Mouse (Mus musculus): Measurements from ENCODE around the gene Fam19a2. TPM values are rescaled to one million over a fixed set of nuclear protein-coding genes. Genes with fewer than 3 reads are reported as not detected.

Fam19a2 gene
- polyA plus RNA-seq, 1 experiment from 2014 or later: 1.6 TPM

- Histone ChIP-seq H3K27ac (no peak overlapping the region), H3K4me3 (no peak overlapping the region), H3K4me1 (no peaks in the 10 kb centered on the region), H3K9ac (no peak overlapping the region), H3K4me2 (no peak overlapping the region), H3K9me3 (no peaks in the 10 kb centered on the region), H3K36me3 (no peaks in the 10 kb centered on the region), H3K27me3 (no peaks in the 10 kb centered on the region)
- no peak for ATAC-seq (ENCODE audit: borderline replicate concordance, extremely low read depth, low FRiP score, low TSS enrichment)
- 77% methylated on average over 4 of the region's 4 CpGs for WGBS
Measured at GRCm38 (mm10) chr10:123577823-123578222, 314.0 kb downstream of the Fam19a2 start.

GRCm38 (mm10) chr10:123579012-123579411 is 315.2 kb downstream of the Fam19a2 start:
- no peak for ATAC-seq (ENCODE audit: borderline replicate concordance, extremely low read depth, low FRiP score, low TSS enrichment)
- H3K9me3 ChIP-seq: no peaks in the 10 kb centered on the region
- H3K27ac ChIP-seq: no peak overlapping the region
- H3K9ac ChIP-seq: no peak overlapping the region
- no peak overlapping the region for H3K4me2 ChIP-seq
- H3K36me3 ChIP-seq: no peaks in the 10 kb centered on the region
- no peaks in the 10 kb centered on the region for H3K4me1 ChIP-seq
- H3K27me3 ChIP-seq: no peaks in the 10 kb centered on the region
- H3K4me3 ChIP-seq: no peak overlapping the region
- 55% methylated on average over 2 of the region's 2 CpGs for WGBS

DNA sequence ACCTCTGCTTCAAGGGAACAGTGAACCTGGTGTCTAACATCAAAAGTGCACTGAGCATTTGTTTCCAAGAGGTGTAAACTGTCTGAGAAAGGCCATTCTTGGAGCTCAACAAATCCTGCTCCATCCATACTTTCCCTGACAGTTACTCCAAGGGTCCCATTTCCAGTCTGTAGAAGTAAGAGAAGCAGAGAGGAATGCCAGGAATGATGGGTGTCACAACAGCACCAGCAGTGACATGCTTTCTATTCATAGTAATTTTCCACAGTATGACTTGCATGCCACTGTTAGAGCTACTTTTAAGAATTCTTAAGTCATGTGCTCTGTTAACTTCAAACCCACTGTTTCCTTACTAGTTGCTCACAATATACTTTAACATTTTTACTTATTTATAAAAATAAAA is 331.2 kb downstream of the Fam19a2 start:
- H3K4me3 ChIP-seq: no peak overlapping the region
- no peak overlapping the region for H3K27ac ChIP-seq
- H3K9ac ChIP-seq: no peak overlapping the region
- ATAC-seq (ENCODE audit: borderline replicate concordance, extremely low read depth, low FRiP score, low TSS enrichment): no peak
- H3K4me2 ChIP-seq: no peak overlapping the region
- H3K36me3 ChIP-seq: no peaks in the 10 kb centered on the region
- H3K4me1 ChIP-seq: no peaks in the 10 kb centered on the region
- H3K9me3 ChIP-seq: no peaks in the 10 kb centered on the region
- no peaks in the 10 kb centered on the region for H3K27me3 ChIP-seq

DNA sequence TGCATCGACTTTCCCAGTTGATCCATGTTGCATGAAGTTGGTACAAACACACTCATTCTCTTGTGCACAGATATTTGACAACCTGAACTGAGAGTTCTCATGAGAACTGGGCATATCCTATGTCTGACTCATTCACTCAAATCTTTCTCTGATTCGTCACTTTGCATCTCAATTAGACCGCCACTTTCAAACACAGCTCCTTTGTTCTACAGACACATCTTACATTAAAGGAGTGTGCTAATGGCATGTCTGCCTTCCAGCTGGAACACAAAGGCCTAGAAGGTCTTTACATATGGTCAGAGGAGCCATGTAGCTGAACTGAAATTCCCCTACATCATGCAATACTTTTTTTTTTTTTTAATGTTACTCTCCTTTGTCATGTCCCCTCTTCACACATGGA is 333.3 kb downstream of the Fam19a2 start:
- H3K4me3 ChIP-seq: no peak overlapping the region
- H3K9me3 ChIP-seq: no peaks in the 10 kb centered on the region
- no peak overlapping the region for H3K9ac ChIP-seq
- no peaks in the 10 kb centered on the region for H3K27me3 ChIP-seq
- H3K4me1 ChIP-seq: no peaks in the 10 kb centered on the region
- no peak overlapping the region for H3K4me2 ChIP-seq
- no peak for ATAC-seq (ENCODE audit: borderline replicate concordance, extremely low read depth, low FRiP score, low TSS enrichment)
- 74% methylated on average over 3 of the region's 3 CpGs for WGBS
- no peak overlapping the region for H3K27ac ChIP-seq
- H3K36me3 ChIP-seq: no peaks in the 10 kb centered on the region

DNA sequence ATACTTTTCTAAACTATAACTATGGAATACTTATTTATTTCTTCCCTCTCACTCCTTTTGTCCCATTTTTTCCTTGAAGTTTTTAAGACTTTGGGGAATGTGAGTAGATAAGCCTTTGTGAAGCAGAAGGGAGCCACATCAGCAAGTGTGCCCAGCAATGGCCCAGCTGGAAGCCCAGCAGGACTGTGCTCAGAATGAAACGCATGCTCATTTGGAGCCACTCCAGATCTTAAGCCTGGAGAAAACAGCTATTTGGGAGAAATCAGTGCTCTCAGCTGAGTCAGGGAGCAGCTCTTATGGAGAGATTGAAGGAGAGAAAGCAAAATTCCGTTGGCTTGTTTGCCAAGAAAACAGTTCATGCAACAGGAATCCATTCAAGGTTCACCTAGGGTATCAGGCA is 341.9 kb downstream of the Fam19a2 start:
- no peaks in the 10 kb centered on the region for H3K27me3 ChIP-seq
- no peak overlapping the region for H3K4me3 ChIP-seq
- WGBS: 35% methylated on average over 2 of the region's 2 CpGs
- H3K27ac ChIP-seq: no peak overlapping the region
- no peak overlapping the region for H3K9ac ChIP-seq
- H3K4me2 ChIP-seq: no peak overlapping the region
- H3K36me3 ChIP-seq: no peaks in the 10 kb centered on the region
- no peak for ATAC-seq (ENCODE audit: borderline replicate concordance, extremely low read depth, low FRiP score, low TSS enrichment)
- no peaks in the 10 kb centered on the region for H3K4me1 ChIP-seq
- no peaks in the 10 kb centered on the region for H3K9me3 ChIP-seq

DNA sequence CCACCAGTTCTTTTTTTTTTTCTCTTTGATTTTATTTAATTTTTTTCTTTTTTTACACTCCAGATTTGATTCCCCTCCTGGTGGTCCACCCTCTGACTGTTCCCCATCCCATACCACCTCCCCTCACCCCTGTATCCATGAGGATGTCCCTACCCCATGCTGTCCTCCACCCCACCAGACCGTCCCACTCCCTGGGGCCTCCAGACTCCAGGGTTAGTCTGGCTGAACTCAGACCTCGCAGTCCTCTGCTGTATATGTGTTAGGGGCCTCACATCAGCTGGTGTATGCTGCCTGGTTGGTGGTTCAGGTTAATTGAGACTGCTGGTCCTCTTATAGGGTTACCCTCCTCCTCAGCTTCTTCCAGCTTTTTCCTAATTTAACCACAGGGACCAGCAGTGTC is 362.9 kb downstream of the Fam19a2 start:
- Histone ChIP-seq H3K4me1 (no peaks in the 10 kb centered on the region), H3K36me3 (no peaks in the 10 kb centered on the region), H3K9ac (no peak overlapping the region), H3K4me3 (no peak overlapping the region), H3K4me2 (no peak overlapping the region), H3K9me3 (no peaks in the 10 kb centered on the region), H3K27ac (no peak overlapping the region), H3K27me3 (no peaks in the 10 kb centered on the region)
- ATAC-seq (ENCODE audit: borderline replicate concordance, extremely low read depth, low FRiP score, low TSS enrichment): no peak
- WGBS: 79% methylated on average over 2 of the region's 2 CpGs

DNA sequence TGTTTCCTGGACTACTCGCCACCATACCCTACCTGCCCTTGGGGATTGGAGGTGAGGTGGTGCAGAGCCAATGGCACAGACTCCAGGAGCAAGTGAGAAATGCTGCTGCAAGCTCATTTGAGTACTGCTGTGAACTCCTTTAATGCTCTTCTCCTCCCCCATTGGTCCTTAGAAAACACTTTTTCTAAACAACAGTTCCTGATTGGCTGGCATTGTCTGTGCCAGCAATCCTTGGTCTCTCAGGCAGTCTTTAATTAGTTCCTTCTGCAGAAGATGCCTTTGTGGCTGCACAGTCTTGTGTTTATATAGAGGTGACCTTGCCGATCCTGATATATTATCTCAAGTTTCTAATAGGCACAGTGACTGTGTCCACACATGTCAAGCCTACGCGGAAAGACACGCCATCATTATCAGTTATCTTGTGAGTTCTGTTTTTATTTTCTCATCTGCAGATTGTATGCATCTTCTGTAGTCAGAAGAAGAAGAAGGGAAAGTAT is 365.5 kb downstream of the Fam19a2 start:
- Histone ChIP-seq H3K9me3 (no peaks in the 10 kb centered on the region), H3K4me2 (no peak overlapping the region), H3K9ac (no peak overlapping the region), H3K27ac (no peak overlapping the region), H3K4me3 (no peak overlapping the region), H3K36me3 (no peaks in the 10 kb centered on the region), H3K27me3 (no peaks in the 10 kb centered on the region), H3K4me1 (no peaks in the 10 kb centered on the region)
- no peak for ATAC-seq (ENCODE audit: borderline replicate concordance, extremely low read depth, low FRiP score, low TSS enrichment)
- 68% methylated on average over 5 of the region's 5 CpGs for WGBS

- no peak for ATAC-seq (ENCODE audit: borderline replicate concordance, extremely low read depth, low FRiP score, low TSS enrichment)
- WGBS: 26% methylated on average over 5 of the region's 5 CpGs
- no peaks in the 10 kb centered on the region for H3K9me3 ChIP-seq
Measured at GRCm38 (mm10) chr10:123632029-123632428, 368.2 kb downstream of the Fam19a2 start.

DNA sequence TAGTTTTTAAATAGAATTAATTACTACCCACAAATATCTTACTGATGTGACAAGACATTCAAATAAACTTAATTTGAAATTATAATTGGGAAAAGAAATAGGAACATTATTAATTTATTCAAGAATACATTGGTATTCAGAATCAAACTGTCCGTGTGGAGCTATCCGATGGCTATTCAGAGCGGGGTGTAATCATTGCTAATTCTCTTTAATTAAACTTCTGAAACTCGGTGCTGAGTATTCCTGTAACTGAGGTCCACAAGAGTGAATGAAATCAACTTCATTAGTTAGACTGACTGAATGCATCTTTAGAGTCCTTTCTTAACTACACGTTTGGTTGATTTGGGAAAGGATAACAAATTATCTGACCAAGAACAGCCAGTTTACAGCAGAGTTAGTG is 372.9 kb downstream of the Fam19a2 start:
- ATAC-seq (ENCODE audit: borderline replicate concordance, extremely low read depth, low FRiP score, low TSS enrichment): no peak

More at GRCm38 (mm10) chr10:123632029-123632428, 368.2 kb downstream of the Fam19a2 start:
- no peak overlapping the region for H3K4me3 ChIP-seq
- H3K27ac ChIP-seq: no peak overlapping the region
- no peak overlapping the region for H3K4me2 ChIP-seq
- H3K9ac ChIP-seq: no peak overlapping the region
- no peaks in the 10 kb centered on the region for H3K4me1 ChIP-seq
- H3K27me3 ChIP-seq: no peaks in the 10 kb centered on the region
- no peaks in the 10 kb centered on the region for H3K36me3 ChIP-seq

GRCm38 (mm10) chr10:123637496-123637895 is 373.7 kb downstream of the Fam19a2 start:
- Histone ChIP-seq H3K27ac (no peak overlapping the region), H3K9me3 (no peaks in the 10 kb centered on the region), H3K9ac (no peak overlapping the region), H3K4me3 (no peak overlapping the region), H3K27me3 (no peaks in the 10 kb centered on the region), H3K4me2 (no peak overlapping the region), H3K36me3 (no peaks in the 10 kb centered on the region), H3K4me1 (no peaks in the 10 kb centered on the region)
- no peak for ATAC-seq (ENCODE audit: borderline replicate concordance, extremely low read depth, low FRiP score, low TSS enrichment)

More for the DNA sequence above, 372.9 kb downstream of the Fam19a2 start:
- no peak overlapping the region for H3K4me2 ChIP-seq
- H3K27ac ChIP-seq: no peak overlapping the region
- H3K9ac ChIP-seq: no peak overlapping the region
- 80% methylated on average over 5 of the region's 5 CpGs for WGBS
- H3K4me1 ChIP-seq: no peaks in the 10 kb centered on the region
- H3K27me3 ChIP-seq: no peaks in the 10 kb centered on the region
- H3K9me3 ChIP-seq: no peaks in the 10 kb centered on the region
- no peak overlapping the region for H3K4me3 ChIP-seq
- no peaks in the 10 kb centered on the region for H3K36me3 ChIP-seq

DNA sequence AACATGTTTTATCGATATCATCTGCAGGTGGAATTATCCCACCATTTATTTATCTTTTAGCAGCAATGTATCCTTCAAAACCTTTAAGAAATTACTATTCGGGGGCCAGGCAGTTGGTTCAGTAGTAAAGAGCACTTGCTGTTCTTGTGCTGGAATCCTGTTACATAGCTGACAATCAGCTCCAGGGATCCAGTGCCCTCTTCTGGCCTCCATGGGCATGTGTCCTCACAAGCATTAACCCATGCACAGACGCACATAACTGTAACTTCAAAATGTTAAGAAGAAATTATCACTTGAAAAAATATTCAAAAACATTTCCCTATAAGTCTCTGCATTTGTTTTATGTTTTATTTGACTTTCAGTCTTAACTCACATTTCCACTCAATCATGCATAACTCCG is 381.8 kb downstream of the Fam19a2 start:
- WGBS: 89% methylated on average over 4 of the region's 4 CpGs
- Histone ChIP-seq H3K36me3 (no peaks in the 10 kb centered on the region), H3K27me3 (no peaks in the 10 kb centered on the region), H3K4me1 (no peaks in the 10 kb centered on the region), H3K9ac (no peak overlapping the region), H3K4me3 (no peak overlapping the region), H3K27ac (no peak overlapping the region), H3K9me3 (no peaks in the 10 kb centered on the region), H3K4me2 (no peak overlapping the region)
- no peak for ATAC-seq (ENCODE audit: borderline replicate concordance, extremely low read depth, low FRiP score, low TSS enrichment)

GRCm38 (mm10) chr10:123671208-123671607 is 407.4 kb downstream of the Fam19a2 start:
- H3K4me1 ChIP-seq: no peaks in the 10 kb centered on the region
- H3K36me3 ChIP-seq: no peaks in the 10 kb centered on the region
- H3K27ac ChIP-seq: no peak overlapping the region
- no peak overlapping the region for H3K4me2 ChIP-seq
- H3K9ac ChIP-seq: no peak overlapping the region
- no peaks in the 10 kb centered on the region for H3K27me3 ChIP-seq
- no peak overlapping the region for H3K4me3 ChIP-seq
- H3K9me3 ChIP-seq: no peaks in the 10 kb centered on the region
- ATAC-seq (ENCODE audit: borderline replicate concordance, extremely low read depth, low FRiP score, low TSS enrichment): no peak

DNA sequence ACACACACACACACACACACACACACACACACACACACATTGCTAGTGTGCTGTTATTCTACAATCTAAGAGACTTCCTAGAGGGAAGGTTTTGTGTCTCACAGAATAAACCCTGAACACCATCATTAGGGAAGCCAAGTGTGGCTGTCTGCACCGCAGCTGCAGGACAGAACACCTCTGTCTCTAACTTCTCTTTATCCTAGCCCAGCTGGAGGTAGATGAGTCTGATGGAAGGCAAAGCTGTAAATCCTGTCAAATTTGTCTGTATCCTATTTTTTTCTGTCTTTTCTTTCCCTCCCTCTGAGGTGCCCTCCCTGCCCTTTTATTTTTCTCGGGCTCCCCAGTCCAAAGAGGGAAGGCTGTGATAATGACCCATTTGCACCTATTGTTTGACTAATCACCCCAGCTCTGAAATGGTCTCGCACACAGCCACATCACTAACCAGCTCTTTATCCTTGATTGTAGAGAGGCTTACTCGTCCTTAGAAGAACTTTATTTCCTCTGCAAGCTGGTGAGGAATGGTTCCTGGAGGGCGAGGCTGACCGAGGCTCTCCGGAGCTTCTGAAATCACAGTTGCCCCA is 414.6 kb downstream of the Fam19a2 start:
- no peak overlapping the region for H3K4me3 ChIP-seq
- H3K9ac ChIP-seq: no peak overlapping the region
- no peak for ATAC-seq (ENCODE audit: borderline replicate concordance, extremely low read depth, low FRiP score, low TSS enrichment)
- no peaks in the 10 kb centered on the region for H3K36me3 ChIP-seq
- H3K9me3 ChIP-seq: no peaks in the 10 kb centered on the region
- 16% methylated on average over 7 of the region's 7 CpGs for WGBS
- no peak overlapping the region for H3K4me2 ChIP-seq
- H3K27ac ChIP-seq: no peak overlapping the region
- H3K27me3 ChIP-seq: no peaks in the 10 kb centered on the region
- no peaks in the 10 kb centered on the region for H3K4me1 ChIP-seq
